Mouse (Mus musculus) Muller cell, postnatal 12 days (primary cell): ENCODE data around the gene Cdc42ep3.

ENCODE experiments used
- DNase-seq: peaks from one replicate; pipeline ENCODE4 v3.0.0-alpha.2; 2015; ENCODE audit errors: inconsistent ontology term

Cdc42ep3 gene

DNA sequence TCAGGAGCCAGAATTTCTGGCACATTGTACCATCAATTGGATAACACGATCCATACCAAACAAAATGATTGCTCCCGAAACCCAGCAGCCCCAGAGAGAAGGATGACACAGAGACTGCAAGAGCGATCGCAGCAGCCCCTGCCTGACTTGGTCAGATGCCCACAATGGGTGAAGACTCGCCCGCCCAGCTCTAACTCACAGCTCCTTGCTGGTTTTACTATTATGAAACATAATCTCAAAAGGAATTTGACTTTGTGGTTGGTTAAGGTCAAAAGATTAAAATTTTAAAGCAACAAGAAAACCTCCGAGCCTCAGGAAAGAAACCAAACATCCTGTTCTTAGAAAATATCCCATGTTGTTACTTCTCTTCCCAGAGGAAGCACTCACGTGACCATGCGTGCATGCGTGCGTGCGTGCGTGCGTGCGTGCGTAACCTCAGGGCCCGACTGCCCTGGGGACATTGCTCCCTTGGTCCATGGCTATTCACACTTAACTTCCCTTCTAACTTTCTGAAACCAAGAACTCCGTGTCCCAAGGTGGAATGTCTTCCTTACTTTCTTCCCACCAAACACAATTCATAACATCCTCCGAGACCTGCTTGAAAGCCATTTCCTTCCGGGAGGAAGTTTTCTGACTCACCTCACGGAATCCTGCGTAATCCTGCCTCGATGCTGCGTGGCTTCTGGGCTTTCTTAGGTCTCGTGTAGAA is 9.7 kb downstream of the Cdc42ep3 start:
- DNase-seq, result no peak

- no peak for DNase-seq
These were observed 11.5 kb downstream of the Cdc42ep3 start for GRCm38 (mm10) chr17:79343334-79343946.

GRCm38 (mm10) chr17:79342639-79343333 is 12.1 kb downstream of the Cdc42ep3 start:
- no peak for DNase-seq

- no peak for DNase-seq
These were observed 12.9 kb downstream of the Cdc42ep3 start for GRCm38 (mm10) chr17:79341946-79342470.

DNA sequence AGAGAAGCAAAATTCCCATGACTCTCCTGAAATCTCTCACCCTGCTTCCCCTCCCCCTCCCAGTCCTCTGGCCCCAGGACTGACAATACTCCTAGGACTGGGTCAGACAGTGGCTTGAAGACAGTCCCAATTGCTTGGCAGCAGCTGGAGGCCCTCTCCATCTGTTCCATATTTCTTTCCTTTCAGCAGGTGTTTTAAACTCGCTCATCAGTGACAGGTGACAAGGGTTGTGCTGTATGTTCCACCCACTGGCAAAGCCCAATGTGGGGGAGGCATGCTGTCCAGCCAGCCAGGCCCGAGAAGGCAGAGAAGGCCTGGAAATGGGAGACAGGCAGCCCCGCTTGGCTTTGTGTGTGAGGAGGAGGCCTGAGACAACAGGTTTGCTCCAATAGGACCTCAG is 17.4 kb downstream of the Cdc42ep3 start:
- DNase-seq, result no peak

- DNase-seq, result no peak
These were observed 20.2 kb downstream of the Cdc42ep3 start for GRCm38 (mm10) chr17:79334701-79335100.

DNA sequence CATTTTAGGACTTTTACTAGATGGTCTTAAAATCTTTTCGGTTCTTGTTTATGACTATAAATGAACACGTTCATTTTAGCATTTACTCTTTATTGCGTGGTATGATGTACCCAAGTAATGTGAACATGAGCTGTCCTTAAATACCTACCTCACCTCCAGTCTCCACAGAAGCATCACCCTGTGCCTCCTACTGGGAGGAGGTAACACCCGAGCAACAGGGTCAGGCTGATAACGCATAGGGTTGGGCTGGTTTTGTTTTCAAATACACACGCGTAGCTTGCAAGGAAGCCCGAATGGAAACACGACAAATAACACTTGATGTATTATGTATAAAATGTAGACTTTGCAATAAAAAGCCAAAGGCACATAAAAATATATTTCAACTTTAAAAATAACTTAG is 21.2 kb downstream of the Cdc42ep3 start:
- no peak for DNase-seq

GRCm38 (mm10) chr17:79332864-79333263 is 22.0 kb downstream of the Cdc42ep3 start:
- DNase-seq, result no peak

DNA sequence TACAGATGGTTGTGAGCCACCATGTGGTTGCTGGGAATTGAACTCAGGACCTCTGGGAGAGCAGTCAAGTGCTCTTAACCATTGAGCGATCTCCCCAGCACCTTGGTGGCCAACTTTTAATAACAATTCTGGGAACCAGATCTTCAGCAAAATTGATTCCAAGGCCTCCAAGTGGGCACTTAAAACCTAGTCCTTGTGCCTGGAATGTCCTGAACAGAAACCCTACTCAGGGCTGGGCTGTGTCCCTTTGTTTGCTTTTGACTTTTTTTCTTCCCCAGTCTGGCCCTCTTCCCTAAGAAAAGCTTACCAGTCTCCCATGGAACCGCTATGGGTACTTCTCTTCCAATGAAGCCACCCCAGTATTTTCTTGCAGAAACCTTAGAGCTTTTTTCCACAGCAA is 24.5 kb downstream of the Cdc42ep3 start:
- DNase-seq, result no peak

DNA sequence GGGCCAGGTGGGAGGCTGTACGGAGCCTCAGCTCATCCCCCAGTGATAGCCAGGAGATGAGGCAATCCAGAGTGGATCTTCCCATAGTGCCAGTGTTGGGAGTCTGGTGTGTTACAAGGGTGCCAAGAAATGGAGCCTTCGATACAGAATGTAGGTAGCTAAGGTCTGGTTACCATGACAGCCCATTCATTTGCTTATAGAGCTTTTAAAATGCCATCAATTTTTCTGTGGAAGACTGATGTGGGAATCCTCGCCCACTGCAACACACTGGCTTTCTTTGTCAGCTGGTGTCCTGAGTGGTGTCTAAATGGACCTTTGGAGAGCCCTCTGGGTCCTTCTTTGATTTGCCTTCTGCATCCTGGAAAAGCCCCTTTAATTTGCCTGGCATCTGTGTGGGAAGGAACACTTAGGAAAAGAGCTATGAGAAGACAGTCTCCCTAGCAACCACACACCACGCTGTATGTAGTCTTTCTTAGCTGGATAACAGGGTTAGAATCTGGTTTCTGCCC is 28.0 kb downstream of the Cdc42ep3 start:
- DNase-seq, result no peak

GRCm38 (mm10) chr17:79317085-79317751 is 37.7 kb downstream of the Cdc42ep3 start:
- no peak for DNase-seq

DNA sequence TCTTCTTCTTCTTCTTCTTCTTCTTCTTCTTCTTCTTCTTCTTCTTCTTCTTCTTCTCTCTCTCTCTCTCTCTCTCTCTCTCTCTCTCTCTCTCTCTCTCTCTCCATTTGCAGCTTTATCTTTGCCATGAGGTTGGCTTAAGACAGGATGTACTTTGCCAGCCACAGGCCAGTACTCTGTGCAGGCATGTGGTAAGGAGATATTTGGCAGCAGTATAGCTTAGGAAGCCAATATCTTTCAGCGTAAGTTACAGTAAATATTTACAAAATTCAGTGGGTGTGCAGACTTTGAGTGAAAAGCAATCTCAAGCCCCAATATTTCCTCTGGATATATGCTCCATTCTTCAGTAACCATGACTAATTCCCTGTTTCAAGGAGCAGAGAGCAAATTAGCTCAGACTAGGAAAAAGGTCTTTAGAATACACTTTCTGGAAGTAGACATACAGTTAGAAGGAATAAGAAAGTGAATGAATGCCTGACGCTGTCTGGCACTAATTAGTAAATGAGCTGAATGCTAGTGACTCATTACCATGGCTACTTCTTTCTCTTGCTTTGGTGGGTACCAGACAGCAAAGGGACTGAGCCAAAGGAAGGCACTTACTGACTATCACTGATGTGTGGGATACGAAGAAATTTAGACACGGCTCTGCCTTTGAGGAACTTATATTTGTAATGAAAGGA is 39.3 kb downstream of the Cdc42ep3 start:
- peak; percentile 62 for DNase-seq

GRCm38 (mm10) chr17:79310465-79310864 is 44.4 kb downstream of the Cdc42ep3 start:
- no peak for DNase-seq

DNA sequence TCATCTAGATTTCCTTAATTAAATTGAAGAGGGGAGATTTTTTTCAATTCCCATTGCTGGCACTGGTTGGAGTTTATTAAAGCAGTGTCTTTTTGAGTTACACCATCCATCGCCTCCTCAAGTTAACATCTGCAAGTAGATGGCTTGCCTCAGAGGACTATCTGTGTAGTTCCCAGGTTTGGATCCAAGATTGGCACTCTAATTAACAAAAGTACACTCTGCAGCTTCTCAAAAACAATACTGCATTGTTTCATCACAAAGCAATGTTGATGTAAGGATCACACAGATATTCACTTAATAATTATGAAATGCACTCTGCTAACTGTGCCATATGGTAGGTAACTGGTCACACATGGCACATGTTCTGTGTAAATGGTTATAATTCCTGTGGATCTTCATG is 45.4 kb downstream of the Cdc42ep3 start:
- DNase-seq, result no peak

DNA sequence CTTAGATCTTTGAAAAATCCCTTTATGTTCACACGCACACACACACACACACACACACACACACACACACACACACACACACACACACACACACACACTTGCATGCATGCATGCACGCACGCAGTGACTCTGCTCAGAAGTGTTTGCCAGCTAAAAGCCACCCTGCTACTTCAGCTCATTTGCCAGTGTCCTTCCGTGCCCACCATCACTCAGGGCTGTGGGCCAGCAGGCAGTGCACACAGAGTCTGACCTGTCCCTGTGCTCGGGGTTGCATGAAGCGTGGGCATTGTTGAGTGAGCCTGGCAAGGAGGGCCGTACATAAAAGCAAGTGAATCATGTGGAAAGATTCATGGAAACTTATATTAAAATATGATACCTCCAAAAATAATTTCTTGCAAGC is 49.2 kb downstream of the Cdc42ep3 start:
- DNase-seq, result peak; percentile 43

- DNase-seq, result no peak
These were observed 51.0 kb downstream of the Cdc42ep3 start for GRCm38 (mm10) chr17:79303744-79304497.

- no peak for DNase-seq
These were observed 51.7 kb downstream of the Cdc42ep3 start for GRCm38 (mm10) chr17:79303238-79303637.

- DNase-seq, result no peak
These were observed 55.0 kb downstream of the Cdc42ep3 start for GRCm38 (mm10) chr17:79299925-79300324.

DNA sequence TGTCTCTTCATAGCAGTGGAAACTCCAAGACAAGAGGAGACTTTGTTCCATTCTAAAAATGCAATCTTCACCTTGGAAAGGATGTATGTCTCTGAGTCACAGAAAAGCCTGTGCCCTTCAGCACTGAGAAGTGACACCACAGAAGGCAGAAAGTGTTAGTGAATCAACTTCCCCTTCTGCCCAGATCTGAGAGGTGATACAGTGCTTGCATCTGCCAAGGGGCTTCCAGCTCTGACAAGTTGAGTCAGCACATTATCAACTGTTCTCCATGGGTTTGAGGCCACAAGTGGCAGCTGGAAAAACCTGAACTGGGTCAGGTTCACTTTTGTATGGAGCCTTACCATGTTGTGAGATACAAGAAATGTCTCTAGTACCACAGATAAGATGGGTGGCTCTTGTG is 55.9 kb downstream of the Cdc42ep3 start:
- DNase-seq, result peak; percentile 43

DNA sequence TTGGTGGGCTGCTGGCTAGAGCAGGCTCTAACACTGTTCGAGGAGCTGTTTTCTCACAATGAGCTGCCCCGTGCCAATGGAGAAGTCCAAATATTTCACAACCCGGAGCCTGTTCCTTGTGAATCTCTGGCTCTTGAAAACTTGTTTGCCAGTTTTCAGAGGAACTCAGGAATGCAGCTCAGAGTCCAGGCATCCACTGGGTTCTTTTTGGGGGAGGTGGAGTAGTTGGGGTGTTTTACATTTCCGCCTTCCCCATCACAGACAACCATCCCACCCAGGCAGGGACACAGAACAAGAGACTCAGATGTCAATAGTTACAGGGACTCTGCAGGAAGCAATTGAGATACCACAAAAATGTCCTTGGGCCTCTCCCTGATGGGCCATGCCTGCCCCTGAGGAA is 59.0 kb downstream of the Cdc42ep3 start:
- DNase-seq, result peak; percentile 52

DNA sequence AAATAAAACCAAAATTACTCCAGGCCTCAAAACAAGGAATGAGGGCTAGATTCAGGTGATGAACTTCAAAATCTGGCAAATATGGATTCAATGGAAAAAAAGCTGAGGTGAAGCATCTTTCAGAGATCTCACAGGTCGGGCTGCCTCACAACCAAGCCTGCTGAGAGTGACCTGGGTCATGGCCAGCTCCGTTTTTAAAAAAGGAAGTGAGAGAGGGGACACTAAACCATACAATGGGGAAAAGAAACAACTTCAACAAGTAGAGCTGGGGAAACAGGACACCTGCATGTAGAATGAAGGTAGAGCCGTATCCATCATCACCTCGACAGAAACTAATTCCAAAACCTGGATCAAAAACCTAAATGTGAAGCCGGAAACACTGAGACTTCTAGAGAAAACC is 63.2 kb downstream of the Cdc42ep3 start:
- no peak for DNase-seq
